Mouse (Mus musculus) hindbrain, embryonic 16.5 days (tissue): ENCODE measurements around the gene Zfp955b. TPM values are rescaled to one million over a fixed set of nuclear protein-coding genes. Genes with fewer than 3 reads are reported as not detected.
"Not testable (repeated sequence)": the region's sequence is repeated elsewhere in the genome, so short reads cannot be mapped to it uniquely, and the experiment has no call there.

Experiments used
- ATAC-seq: fragments of 200-750 bp; cut with Nextera tagmentation; 2 replicates; pipeline ENCODE4 v1.8.0; 2017; ENCODE audit warnings: moderate TSS enrichment, moderate library complexity
- H3K27ac ChIP-seq: fragments of 300-500 bp; sonication (generic); 2 replicates; pipeline ENCODE4 v1.5.1; 2014; ENCODE audit warnings: low read depth, mild to moderate bottlenecking, control low read depth, low read length, moderate library complexity
- H3K27me3 ChIP-seq: fragments of 300-500 bp; sonication (generic); replicated peaks from 2 replicates; pipeline ENCODE4 v1.6.1; 2014; ENCODE audit warnings: low read length; ENCODE audit not compliant: control insufficient read depth, insufficient read depth
- H3K36me3 ChIP-seq: fragments of 300-500 bp; sonication (generic); 2 replicates; pipeline ENCODE4 v1.6.1; 2014; ENCODE audit warnings: mild to moderate bottlenecking, low read length, moderate library complexity, mixed read lengths; ENCODE audit not compliant: control insufficient read depth, insufficient read depth
- H3K4me1 ChIP-seq: fragments of 300-500 bp; sonication (generic); 2 replicates; pipeline ENCODE4 v1.6.1; 2014; ENCODE audit warnings: low read depth, low read length; ENCODE audit not compliant: control insufficient read depth, insufficient read depth
- H3K4me2 ChIP-seq: fragments of 300-500 bp; sonication (generic); 2 replicates; pipeline ENCODE4 v1.6.1; 2014; ENCODE audit warnings: mild to moderate bottlenecking, low read length, control low read depth, moderate library complexity
- H3K4me3 ChIP-seq: fragments of 300-500 bp; sonication (generic); 2 replicates; pipeline ENCODE4 v1.5.1; 2014; ENCODE audit warnings: mild to moderate bottlenecking, low read length, control low read depth, moderate library complexity
- H3K9ac ChIP-seq: fragments of 300-500 bp; sonication (generic); 2 replicates; pipeline ENCODE4 v1.6.1; 2014; ENCODE audit warnings: low read depth, mild to moderate bottlenecking, control low read depth, low read length, moderate library complexity
- H3K9me3 ChIP-seq: fragments of 300-500 bp; sonication (generic); 2 replicates; pipeline ENCODE4 v1.6.1; 2014; ENCODE audit warnings: mild to moderate bottlenecking, low read length, moderate library complexity; ENCODE audit not compliant: control insufficient read depth
- WGBS: fragments of 180-500 bp; shearing (Covaris S2); extraction: QIAGEN DNeasy Blood & Tissue Kit; methylation state at CpG from one replicate; pipeline ENCODE4 v1.1.7; 2014; 5-methylcytosine and 5-hydroxymethylcytosine counted together
- polyA plus RNA-seq: library from polyadenylated mRNA; unstranded; fragments of >200 nt; fragmentation: Nextera tagmentation; extraction: Ambion mirVana; gene quantifications from 2 replicates; pipeline ENCODE4 v1.2.1, GENCODE M21; 2015

Zfp955b gene
- 21.4 and 23.1 TPM in 2 replicates for polyA plus RNA-seq

DNA sequence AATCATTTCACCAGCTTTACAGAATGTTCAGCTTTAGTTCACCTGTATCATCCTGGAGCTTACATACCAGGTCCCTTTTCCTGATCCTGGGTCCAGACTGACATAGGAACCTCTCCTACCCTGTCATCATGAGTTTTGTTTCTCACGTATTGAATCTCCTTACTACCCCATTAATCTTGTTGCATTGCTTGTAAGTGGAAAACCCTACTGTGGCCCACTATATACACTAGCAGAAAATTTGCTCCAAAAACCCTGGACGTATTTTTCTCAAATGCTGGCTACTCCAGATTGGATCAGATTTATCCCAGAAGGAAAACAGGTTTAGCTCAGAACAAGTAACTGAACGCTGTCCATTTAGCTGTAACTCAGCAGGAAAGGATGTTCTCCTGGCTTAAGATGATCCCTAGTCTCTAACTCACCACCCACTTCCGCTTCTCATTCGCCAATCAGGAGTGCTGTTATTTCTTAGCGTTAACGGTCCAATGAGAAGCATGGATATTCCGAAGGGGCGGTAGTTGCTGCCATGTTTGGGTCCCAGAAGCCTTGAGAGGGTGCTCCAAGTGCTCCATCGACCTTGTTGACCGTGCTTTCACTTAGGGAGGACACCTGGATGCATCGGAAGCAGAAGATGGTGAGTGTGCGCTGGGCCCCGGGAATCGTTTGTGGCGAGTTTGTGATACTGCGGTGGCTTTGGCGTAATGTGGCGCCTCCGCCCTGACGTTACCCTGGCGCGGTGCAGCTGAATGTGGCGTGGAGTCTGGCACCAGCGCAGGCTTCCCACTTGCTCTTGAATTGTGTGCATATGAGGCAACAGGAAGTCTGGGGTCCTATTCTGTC is at the start of gene Zfp955b:
Gene Zfp955b, plus strand, starts transcription at position 506 of the 837 bp plus-strand sequence.
- peak within 1 kb of the TSS; percentile 19; the same call in 1 of the 2 replicates for H3K4me2 ChIP-seq
- not testable (repeated sequence) for H3K27me3 ChIP-seq, H3K4me1 ChIP-seq, H3K36me3 ChIP-seq, H3K4me3 ChIP-seq, H3K9ac ChIP-seq, H3K27ac ChIP-seq, H3K9me3 ChIP-seq
- peak; percentile 100 for ATAC-seq
- WGBS = no CpG with 5 or more reads among the region's 25 CpGs

DNA sequence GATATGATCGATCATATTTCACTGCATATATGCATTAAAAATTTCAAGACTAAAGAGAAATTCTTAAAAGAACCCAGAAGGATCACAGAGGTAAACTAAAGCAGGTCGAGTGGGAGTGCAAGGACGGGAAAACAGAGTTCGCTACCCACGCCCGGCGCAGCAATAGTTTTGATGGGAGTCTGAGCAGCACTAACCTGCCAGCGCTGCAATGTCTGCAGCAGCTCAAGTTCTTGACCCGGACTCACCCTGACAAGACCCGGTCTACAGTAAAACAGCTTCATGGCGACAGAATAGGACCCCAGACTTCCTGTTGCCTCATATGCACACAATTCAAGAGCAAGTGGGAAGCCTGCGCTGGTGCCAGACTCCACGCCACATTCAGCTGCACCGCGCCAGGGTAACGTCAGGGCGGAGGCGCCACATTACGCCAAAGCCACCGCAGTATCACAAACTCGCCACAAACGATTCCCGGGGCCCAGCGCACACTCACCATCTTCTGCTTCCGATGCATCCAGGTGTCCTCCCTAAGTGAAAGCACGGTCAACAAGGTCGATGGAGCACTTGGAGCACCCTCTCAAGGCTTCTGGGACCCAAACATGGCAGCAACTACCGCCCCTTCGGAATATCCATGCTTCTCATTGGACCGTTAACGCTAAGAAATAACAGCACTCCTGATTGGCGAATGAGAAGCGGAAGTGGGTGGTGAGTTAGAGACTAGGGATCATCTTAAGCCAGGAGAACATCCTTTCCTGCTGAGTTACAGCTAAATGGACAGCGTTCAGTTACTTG is 34.6 kb upstream of the Zfp955b start, which contains the start of gene Zfp955a:
Gene Zfp955a, minus strand, starts transcription at position 616 of the 789 bp plus-strand sequence.
- 29% methylated on average over 1 of the region's 34 CpGs for WGBS
- H3K36me3 ChIP-seq, H3K27ac ChIP-seq, H3K9ac ChIP-seq, H3K9me3 ChIP-seq, H3K4me3 ChIP-seq, H3K4me1 ChIP-seq, H3K27me3 ChIP-seq: not testable (repeated sequence)
- H3K4me2 ChIP-seq = peak within 1 kb of the TSS; percentile 15; the same call in 1 of the 2 replicates
- peak; percentile 100 for ATAC-seq

DNA sequence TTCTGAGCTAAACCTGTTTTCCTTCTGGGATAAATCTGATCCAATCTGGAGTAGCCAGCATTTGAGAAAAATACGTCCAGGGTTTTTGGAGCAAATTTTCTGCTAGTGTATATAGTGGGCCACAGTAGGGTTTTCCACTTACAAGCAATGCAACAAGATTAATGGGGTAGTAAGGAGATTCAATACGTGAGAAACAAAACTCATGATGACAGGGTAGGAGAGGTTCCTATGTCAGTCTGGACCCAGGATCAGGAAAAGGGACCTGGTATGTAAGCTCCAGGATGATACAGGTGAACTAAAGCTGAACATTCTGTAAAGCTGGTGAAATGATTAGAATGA is 34.1 kb upstream of the Zfp955b start:
- not testable (repeated sequence) for H3K27me3 ChIP-seq, H3K4me1 ChIP-seq, H3K9ac ChIP-seq, H3K4me2 ChIP-seq, H3K9me3 ChIP-seq, H3K27ac ChIP-seq, H3K36me3 ChIP-seq, H3K4me3 ChIP-seq
- peak; percentile 66 for ATAC-seq
- no CpG with 5 or more reads among the region's 2 CpGs for WGBS

DNA sequence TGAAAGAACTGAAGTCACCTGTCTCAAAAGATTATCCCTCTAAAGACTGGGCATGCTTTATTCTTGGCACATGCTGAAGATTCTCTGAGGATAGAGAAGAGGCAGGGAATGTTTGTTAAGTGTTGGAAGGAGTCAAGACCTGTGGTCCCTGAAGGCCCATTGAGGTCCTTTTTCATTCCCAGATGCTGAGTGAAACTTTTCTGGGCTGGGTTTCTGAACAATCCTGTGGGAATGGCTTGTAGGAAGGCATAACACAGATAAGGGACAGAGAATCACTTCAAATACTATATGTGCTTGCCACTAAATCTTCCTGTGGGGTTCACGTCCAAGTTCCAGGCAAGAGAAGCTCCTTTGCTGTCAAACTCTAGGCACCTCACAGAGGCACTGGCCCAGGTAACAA is 25.0 kb upstream of the Zfp955b start, which contains the start of gene Olfr63:
Gene Olfr63, plus strand, starts transcription at position 301 of the 400 bp plus-strand sequence.
- no peak within 1 kb of the TSS for H3K4me3 ChIP-seq
- 0 out of 2 replicates have a peak, but pooled peaks cover 5% of the 10 kb centered on the region for H3K27me3 ChIP-seq
- no peaks in the 10 kb centered on the region for H3K4me1 ChIP-seq
- H3K9ac ChIP-seq = no peak within 1 kb of the TSS
- no peak for ATAC-seq
- 71% methylated on average over 1 of the region's 1 CpGs for WGBS
- H3K4me2 ChIP-seq = no peak within 1 kb of the TSS
- no peak within 1 kb of the TSS for H3K27ac ChIP-seq
- no peaks in the 10 kb centered on the region for H3K9me3 ChIP-seq
- no peaks in the 10 kb centered on the region for H3K36me3 ChIP-seq

DNA sequence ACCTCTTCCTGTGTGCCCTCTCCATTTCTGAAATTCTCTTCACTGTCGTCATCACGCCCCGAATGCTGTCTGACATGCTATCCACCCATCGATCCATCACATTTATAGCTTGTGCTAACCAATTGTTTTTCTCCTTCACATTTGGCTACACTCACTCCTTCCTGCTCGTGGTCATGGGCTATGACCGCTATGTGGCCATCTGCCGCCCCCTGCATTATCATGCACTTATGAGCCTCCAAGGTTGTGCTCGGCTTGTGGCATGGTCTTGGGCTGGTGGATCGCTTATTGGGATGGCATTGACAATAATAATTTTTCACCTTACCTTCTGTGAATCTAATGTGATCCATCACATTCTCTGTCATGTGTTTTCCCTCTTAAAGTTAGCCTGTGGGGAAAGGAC is 20.4 kb upstream of the Zfp955b start:
- H3K9ac ChIP-seq = no peak overlapping the region
- H3K36me3 ChIP-seq = no peaks in the 10 kb centered on the region
- no peak for ATAC-seq
- no peak overlapping the region for H3K4me2 ChIP-seq
- no peak overlapping the region for H3K4me3 ChIP-seq
- no peaks in the 10 kb centered on the region for H3K4me1 ChIP-seq
- 0 out of 2 replicates have a peak, but pooled peaks cover 5% of the 10 kb centered on the region for H3K27me3 ChIP-seq
- H3K9me3 ChIP-seq = no peaks in the 10 kb centered on the region
- WGBS = 87% methylated on average over 9 of the region's 9 CpGs
- H3K27ac ChIP-seq = no peak overlapping the region

DNA sequence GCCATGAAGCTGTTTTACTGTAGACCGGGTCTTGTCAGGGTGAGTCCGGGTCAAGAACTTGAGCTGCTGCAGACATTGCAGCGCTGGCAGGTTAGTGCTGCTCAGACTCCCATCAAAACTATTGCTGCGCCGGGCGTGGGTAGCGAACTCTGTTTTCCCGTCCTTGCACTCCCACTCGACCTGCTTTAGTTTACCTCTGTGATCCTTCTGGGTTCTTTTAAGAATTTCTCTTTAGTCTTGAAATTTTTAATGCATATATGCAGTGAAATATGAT is 469 bp downstream of the Zfp955b start:
- H3K4me2 ChIP-seq, H3K27me3 ChIP-seq, ATAC-seq, H3K9ac ChIP-seq, H3K4me1 ChIP-seq, H3K36me3 ChIP-seq, H3K9me3 ChIP-seq, H3K27ac ChIP-seq, H3K4me3 ChIP-seq: not testable (repeated sequence)
- no CpG with 5 or more reads among the region's 9 CpGs for WGBS

DNA sequence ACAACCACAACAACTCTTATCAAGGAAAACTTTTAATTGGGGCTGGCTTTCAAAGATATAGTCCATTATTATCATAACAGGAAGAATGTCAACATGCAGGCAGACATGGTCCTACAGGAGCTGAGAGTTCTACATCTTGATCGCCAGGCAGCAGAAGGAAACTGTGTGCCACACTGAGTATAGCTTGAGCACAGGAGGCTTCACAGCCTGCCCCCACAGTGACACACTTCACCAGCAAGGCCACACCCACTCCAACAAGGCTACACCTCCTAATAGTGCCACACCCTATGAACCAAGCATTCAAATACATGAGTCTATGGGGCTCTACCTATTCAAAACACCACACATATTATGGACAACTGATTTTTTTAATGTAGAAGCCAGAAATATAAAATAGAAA is 63.6 kb downstream of the Zfp955b start:
- WGBS = 95% methylated on average over 1 of the region's 1 CpGs
- H3K36me3 ChIP-seq = no peaks in the 10 kb centered on the region
- no peaks in the 10 kb centered on the region for H3K27me3 ChIP-seq
- no peak overlapping the region for H3K27ac ChIP-seq
- no peak overlapping the region for H3K4me2 ChIP-seq
- H3K9me3 ChIP-seq = no peaks in the 10 kb centered on the region
- H3K4me1 ChIP-seq = peaks cover 4% of the 10 kb centered on the region
- no peak overlapping the region for H3K9ac ChIP-seq
- H3K4me3 ChIP-seq = no peak overlapping the region
- no peak for ATAC-seq

Other genes starting within 250 kb of the Zfp955b start
- gene 4921501E09Rik, start 221.5 kb upstream of the Zfp955b start, polyA plus RNA-seq = not detected in 2 replicates
- 19.7 and 20.1 TPM in 2 replicates for gene Zfp563, start 200.2 kb upstream of the Zfp955b start, polyA plus RNA-seq
- 0.42 and 0.43 TPM in 2 replicates for gene Morc2b, start 149.9 kb upstream of the Zfp955b start, polyA plus RNA-seq
- 0.04 and 0.05 TPM in 2 replicates for gene Olfr55, start 121.1 kb upstream of the Zfp955b start, polyA plus RNA-seq
- not detected in 2 replicates for gene Olfr239, start 98.2 kb upstream of the Zfp955b start, polyA plus RNA-seq
- gene Olfr1564, start 67.9 kb upstream of the Zfp955b start, polyA plus RNA-seq = 0.04 and 0.05 TPM in 2 replicates
- 24.7 and 24.9 TPM in 2 replicates for gene Zfp955a, start 34.4 kb upstream of the Zfp955b start, polyA plus RNA-seq
- 0.04 TPM in 1 of 2 replicates, not detected in the other for gene Olfr63, start 24.9 kb upstream of the Zfp955b start, polyA plus RNA-seq
- 10.5 and 12.5 TPM in 2 replicates for gene Zfp81, start 69.3 kb downstream of the Zfp955b start, polyA plus RNA-seq
- 10.9 and 11.1 TPM in 2 replicates for gene Zfp101, start 105.1 kb downstream of the Zfp955b start, polyA plus RNA-seq
- gene Actl9, start 143.4 kb downstream of the Zfp955b start, polyA plus RNA-seq = not detected in 2 replicates
- gene Adamts10, start 234.7 kb downstream of the Zfp955b start, polyA plus RNA-seq = 55.4 and 65.3 TPM in 2 replicates